Mouse (Mus musculus): ENCODE results near the gene Chrm4.

DNA sequence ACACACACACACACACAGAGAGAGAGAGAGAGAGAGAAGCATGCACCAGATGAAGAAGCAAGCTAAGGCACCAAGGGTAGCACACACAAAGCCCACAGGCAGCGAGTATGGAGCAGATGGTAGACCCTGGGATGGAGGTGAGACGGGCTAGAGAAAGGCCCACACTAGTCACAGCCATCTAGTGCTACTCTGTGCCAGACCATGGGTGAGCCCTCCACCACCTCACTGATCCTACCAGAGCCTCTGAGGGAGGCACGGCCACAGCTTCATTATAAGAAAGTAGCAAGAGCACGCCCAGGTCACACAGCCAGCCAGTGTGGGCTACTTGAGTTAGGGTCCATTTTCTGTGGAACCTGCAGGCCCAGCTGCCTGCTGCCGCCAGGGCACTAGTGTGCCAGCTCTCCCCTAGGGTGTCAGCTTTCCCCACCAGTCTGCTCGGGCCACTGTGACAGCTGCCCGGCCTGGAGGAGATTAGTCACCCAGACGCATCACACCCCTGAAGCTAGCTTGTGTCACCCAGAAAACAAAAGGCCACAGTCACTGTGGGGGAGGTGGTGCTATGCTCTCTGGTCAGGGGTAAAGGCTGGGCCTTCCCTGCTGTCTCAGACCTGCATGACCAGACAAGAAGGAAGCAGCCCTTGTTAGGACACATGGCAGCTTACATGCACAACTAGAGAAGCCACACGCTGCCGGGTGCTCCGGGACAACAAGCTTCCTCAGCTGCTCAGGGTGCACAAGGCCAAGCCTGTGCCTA lies 20.5 kb downstream of the Chrm4 start:
- TF ChIP-seq CTCF (IDR thresholded peaks at IDR 0.05; ENCODE audit: insufficient read depth, low read depth, low read length) (no peak), POLR2A (IDR thresholded peaks at IDR 0.05; ENCODE audit: insufficient read depth, low read depth, low read length) (no peak)
